Mouse (Mus musculus) midbrain, postnatal 0 days (tissue): ENCODE measurements around the gene Ophn1. TPM values are rescaled to one million over a fixed set of nuclear protein-coding genes. Genes with fewer than 3 reads are reported as not detected.

Source experiments
- ATAC-seq: fragments of 200-750 bp; cut with Nextera tagmentation; 2 replicates; pipeline ENCODE4 v1.8.0; 2017; ENCODE audit warnings: moderate number of reproducible peaks, mild to moderate bottlenecking, moderate TSS enrichment, moderate library complexity; ENCODE audit not compliant: low FRiP score
- DNase-seq: peaks from one replicate; pipeline ENCODE4 v3.0.0-alpha.2; 2015; ENCODE audit warnings: low spot score
- H3K27ac ChIP-seq: fragments of 300-500 bp; sonication (generic); 2 replicates; pipeline ENCODE4 v1.5.1; 2014; ENCODE audit warnings: low read depth, mild to moderate bottlenecking, low read length, mixed read lengths
- H3K27me3 ChIP-seq: fragments of 300-500 bp; sonication (generic); 2 replicates; pipeline ENCODE4 v1.6.1; 2014; ENCODE audit warnings: low read length, control low read depth, mixed read lengths; ENCODE audit not compliant: insufficient read depth
- H3K36me3 ChIP-seq: fragments of 300-500 bp; sonication (generic); 2 replicates; pipeline ENCODE4 v1.6.1; 2014; ENCODE audit warnings: low read length, control low read depth, mixed read lengths; ENCODE audit not compliant: insufficient read depth
- H3K4me1 ChIP-seq: fragments of 300-500 bp; sonication (generic); 2 replicates; pipeline ENCODE4 v1.6.1; 2014; ENCODE audit warnings: mild to moderate bottlenecking, control low read depth, antibody characterized with exemption, low read length, mixed read lengths; ENCODE audit not compliant: insufficient read depth
- H3K4me2 ChIP-seq: fragments of 300-500 bp; sonication (generic); 2 replicates; pipeline ENCODE4 v1.6.1; 2014; ENCODE audit warnings: low read depth, mild to moderate bottlenecking, low read length, mixed read lengths; ENCODE audit not compliant: poor library complexity, severe bottlenecking
- H3K4me3 ChIP-seq: fragments of 300-500 bp; sonication (generic); 2 replicates; pipeline ENCODE4 v1.5.1; 2014; ENCODE audit warnings: low read depth, mild to moderate bottlenecking, low read length, moderate library complexity
- H3K9ac ChIP-seq: fragments of 300-500 bp; sonication (generic); replicated peaks from 2 replicates; pipeline ENCODE4 v1.6.1; 2014; ENCODE audit warnings: mild to moderate bottlenecking, low read length, moderate library complexity, mixed read lengths; ENCODE audit not compliant: poor library complexity, severe bottlenecking
- H3K9me3 ChIP-seq: fragments of 300-500 bp; sonication (generic); 2 replicates; pipeline ENCODE4 v1.6.1; 2016; ENCODE audit warnings: low read length, control low read depth
- CTCF ChIP-seq: IDR thresholded peaks from 2 replicates; pipeline ENCODE4 v1.5.1; 2016; ENCODE audit warnings: antibody characterized with exemption, mild to moderate bottlenecking
- WGBS: fragments of 180-500 bp; shearing (Covaris S2); extraction: QIAGEN DNeasy Blood & Tissue Kit; methylation state at CpG from one replicate; pipeline ENCODE4 v1.1.7; 2014; 5-methylcytosine and 5-hydroxymethylcytosine counted together
- polyA plus RNA-seq: library from polyadenylated mRNA; unstranded; fragments of >200 nt; fragmentation: Nextera tagmentation; extraction: Ambion mirVana; gene quantifications from 2 replicates; pipeline ENCODE4 v1.2.1, GENCODE M21; 2015
- total RNA-seq: library from RNA; depleted of rRNA; stranded (reverse); fragments of >200 nt; gene quantifications from 2 replicates; pipeline ENCODE4 v1.2.3, GENCODE M21; 2014

Ophn1 gene
- total and polyA plus RNA-seq, 2 experiments from 2014 or later: 32.2 to 36.4 TPM

GRCm38 (mm10) chrX:98908910-98909309 lies 18.1 kb upstream of the Ophn1 start:
- Histone ChIP-seq H3K4me1 (no peaks in the 10 kb centered on the region), H3K4me2 (no peak overlapping the region), H3K9ac (no peak overlapping the region), H3K36me3 (no peaks in the 10 kb centered on the region), H3K27me3 (no peaks in the 10 kb centered on the region), H3K4me3 (no peak overlapping the region), H3K27ac (no peak overlapping the region), H3K9me3 (no peaks in the 10 kb centered on the region)
- no peak for TF ChIP-seq CTCF
- WGBS: 38% methylated on average over 1 of the region's 1 CpGs
- DNase-seq (no peak), ATAC-seq (no peak)

GRCm38 (mm10) chrX:98904226-98904625 lies 13.4 kb upstream of the Ophn1 start:
- no peaks in the 10 kb centered on the region for H3K36me3 ChIP-seq
- WGBS: 71% methylated on average over 6 of the region's 6 CpGs
- H3K4me1 ChIP-seq: no peaks in the 10 kb centered on the region
- TF ChIP-seq CTCF: no peak
- no peak overlapping the region for H3K9ac ChIP-seq
- no peak overlapping the region for H3K4me3 ChIP-seq
- no peak overlapping the region for H3K4me2 ChIP-seq
- H3K27me3 ChIP-seq: no peaks in the 10 kb centered on the region
- DNase-seq: no peak
- no peak overlapping the region for H3K27ac ChIP-seq
- no peak for ATAC-seq
- H3K9me3 ChIP-seq: no peaks in the 10 kb centered on the region

GRCm38 (mm10) chrX:98898307-98898706 lies 7.5 kb upstream of the Ophn1 start:
- H3K27me3 ChIP-seq: no peaks in the 10 kb centered on the region
- TF ChIP-seq CTCF: no peak
- no peak overlapping the region for H3K9ac ChIP-seq
- DNase-seq: peak; percentile 51
- no peak for ATAC-seq
- no peaks in the 10 kb centered on the region for H3K4me1 ChIP-seq
- H3K36me3 ChIP-seq: no peaks in the 10 kb centered on the region
- H3K4me3 ChIP-seq: no peak overlapping the region
- WGBS: 69% methylated on average over 3 of the region's 3 CpGs
- H3K27ac ChIP-seq: no peak overlapping the region
- no peak overlapping the region for H3K4me2 ChIP-seq
- H3K9me3 ChIP-seq: no peaks in the 10 kb centered on the region

- WGBS: 20% methylated on average over 14 of the region's 14 CpGs
- ATAC-seq: no peak
Measured at GRCm38 (mm10) chrX:98890072-98890405, 786 bp downstream of the Ophn1 start.

GRCm38 (mm10) chrX:98881983-98882382 lies 8.8 kb downstream of the Ophn1 start:
- H3K4me1 ChIP-seq: no peaks in the 10 kb centered on the region
- H3K4me2 ChIP-seq: no peak overlapping the region
- no peaks in the 10 kb centered on the region for H3K9me3 ChIP-seq
- TF ChIP-seq CTCF: no peak
- 89% methylated on average over 2 of the region's 2 CpGs for WGBS
- ATAC-seq: no peak
- H3K27me3 ChIP-seq: no peaks in the 10 kb centered on the region
- no peak overlapping the region for H3K9ac ChIP-seq
- no peak overlapping the region for H3K27ac ChIP-seq
- H3K4me3 ChIP-seq: no peak overlapping the region
- H3K36me3 ChIP-seq: no peaks in the 10 kb centered on the region
- no peak for DNase-seq

More at GRCm38 (mm10) chrX:98890072-98890405, 786 bp downstream of the Ophn1 start:
- Histone ChIP-seq H3K4me1 (no peaks in the 10 kb centered on the region), H3K27ac (peak overlapping the region; percentile 86), H3K4me3 (peak overlapping the region; percentile 55), H3K27me3 (no peaks in the 10 kb centered on the region), H3K4me2 (peak overlapping the region; percentile 53), H3K9me3 (no peaks in the 10 kb centered on the region), H3K36me3 (no peaks in the 10 kb centered on the region), H3K9ac (peak overlapping the region; percentile 59)
- DNase-seq: no peak
- TF ChIP-seq CTCF: no peak

- no peaks in the 10 kb centered on the region for H3K9me3 ChIP-seq
- no peaks in the 10 kb centered on the region for H3K27me3 ChIP-seq
- DNase-seq: no peak
- ATAC-seq: no peak
- no peak overlapping the region for H3K9ac ChIP-seq
- no peak for TF ChIP-seq CTCF
- no peaks in the 10 kb centered on the region for H3K4me1 ChIP-seq
- no peak overlapping the region for H3K4me3 ChIP-seq
- H3K36me3 ChIP-seq: no peaks in the 10 kb centered on the region
- H3K27ac ChIP-seq: no peak overlapping the region
- H3K4me2 ChIP-seq: no peak overlapping the region
- WGBS: 87% methylated on average over 2 of the region's 2 CpGs
Measured at GRCm38 (mm10) chrX:98881085-98881484, 9.7 kb downstream of the Ophn1 start.

- Histone ChIP-seq H3K4me1 (no peaks in the 10 kb centered on the region), H3K4me3 (no peak overlapping the region), H3K27me3 (no peaks in the 10 kb centered on the region), H3K4me2 (no peak overlapping the region), H3K27ac (no peak overlapping the region), H3K9me3 (no peaks in the 10 kb centered on the region), H3K9ac (no peak overlapping the region), H3K36me3 (no peaks in the 10 kb centered on the region)
- no peak for TF ChIP-seq CTCF
- no peak for DNase-seq
- no peak for ATAC-seq
- WGBS: 81% methylated on average over 6 of the region's 6 CpGs
Measured at GRCm38 (mm10) chrX:98880314-98880713, 10.5 kb downstream of the Ophn1 start.
